Mouse (Mus musculus): ENCODE measurements around the gene Lipt1.

Gene Lipt1

DNA sequence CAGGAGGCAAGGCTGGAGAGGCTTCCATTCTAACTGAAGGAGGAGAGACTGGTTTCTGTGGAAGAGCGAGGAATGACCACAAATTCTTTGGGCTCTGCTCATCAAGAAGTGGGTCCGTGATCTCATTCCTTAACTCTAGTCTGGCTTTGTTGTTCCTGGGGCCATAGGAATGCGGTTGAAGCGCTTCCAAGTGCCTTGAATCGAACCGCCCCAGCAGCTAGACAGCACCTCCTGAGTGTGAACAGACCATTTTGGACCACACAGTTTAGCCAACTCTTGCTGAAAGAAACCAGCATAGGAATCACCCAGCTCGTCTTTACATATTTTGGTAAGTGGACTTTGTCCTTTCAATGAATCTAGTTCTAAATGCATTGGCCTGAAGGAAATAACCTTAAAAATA is at the start of gene Lipt1:
Lipt1 (plus strand) TSS at position 35 of the 400 bp plus-strand sequence.
- DNase-seq (ENCODE audit: low spot score): no peak

DNA sequence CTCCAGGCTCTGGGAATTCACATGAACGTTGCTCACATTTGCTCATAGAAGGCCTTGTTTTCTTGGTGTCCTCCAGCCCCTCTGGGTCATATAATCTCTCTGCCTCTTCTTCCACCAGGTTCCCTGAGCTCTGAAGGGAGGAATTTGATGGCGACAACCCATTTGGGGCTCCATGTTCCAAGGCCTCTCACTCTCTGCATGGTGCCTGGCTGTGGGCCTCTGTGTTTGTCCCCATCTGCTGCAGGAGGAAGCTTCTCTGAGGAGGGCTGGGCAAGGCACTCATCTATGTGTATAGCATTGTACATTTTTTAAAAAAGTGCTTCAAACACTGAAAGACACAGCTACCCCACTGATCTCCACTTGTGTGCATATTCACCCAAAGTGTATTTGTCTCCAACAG is 39.9 kb upstream of the Lipt1 start:
- DNase-seq (ENCODE audit: low spot score): no peak

DNA sequence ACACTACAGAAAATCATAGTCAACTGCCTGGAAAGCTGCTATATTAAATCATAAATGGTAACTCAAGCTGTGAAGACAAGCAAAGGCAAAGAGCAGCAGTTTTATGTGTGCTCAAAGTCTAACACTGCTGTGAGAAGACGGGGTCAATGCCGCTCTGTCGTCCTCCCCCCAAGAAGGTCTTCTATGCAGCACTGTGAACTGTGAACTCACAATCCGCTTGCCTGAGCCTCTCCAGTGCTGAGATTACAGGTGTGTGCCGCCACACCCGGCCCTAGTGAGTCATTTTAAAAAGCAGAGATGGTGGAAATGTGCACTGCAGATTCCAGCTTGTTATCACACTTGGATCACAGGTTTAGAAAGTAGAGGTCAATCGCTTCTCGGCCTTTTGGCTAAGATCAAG is 24.7 kb upstream of the Lipt1 start:
- DNase-seq (ENCODE audit: low spot score): no peak

DNA sequence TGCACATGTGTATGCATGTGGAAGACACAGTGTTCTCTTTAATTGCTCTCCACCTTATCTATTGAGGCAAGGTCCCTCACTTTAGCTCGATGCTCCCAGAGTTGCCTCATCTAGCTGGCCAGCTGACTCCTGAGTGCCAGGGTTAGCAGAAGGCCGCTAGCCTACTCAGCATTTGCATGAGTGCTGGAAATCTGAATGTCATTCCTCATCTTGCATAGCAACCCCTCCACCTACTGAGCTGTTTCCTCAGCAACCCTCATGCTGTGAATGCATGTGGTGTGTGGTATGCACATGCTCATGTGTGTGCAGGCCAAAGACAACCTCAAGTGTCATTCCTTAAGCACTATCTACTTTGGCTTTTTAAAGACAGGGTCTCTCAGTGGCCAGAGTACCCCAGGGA is 20.8 kb upstream of the Lipt1 start:
- DNase-seq (ENCODE audit: low spot score): no peak

DNA sequence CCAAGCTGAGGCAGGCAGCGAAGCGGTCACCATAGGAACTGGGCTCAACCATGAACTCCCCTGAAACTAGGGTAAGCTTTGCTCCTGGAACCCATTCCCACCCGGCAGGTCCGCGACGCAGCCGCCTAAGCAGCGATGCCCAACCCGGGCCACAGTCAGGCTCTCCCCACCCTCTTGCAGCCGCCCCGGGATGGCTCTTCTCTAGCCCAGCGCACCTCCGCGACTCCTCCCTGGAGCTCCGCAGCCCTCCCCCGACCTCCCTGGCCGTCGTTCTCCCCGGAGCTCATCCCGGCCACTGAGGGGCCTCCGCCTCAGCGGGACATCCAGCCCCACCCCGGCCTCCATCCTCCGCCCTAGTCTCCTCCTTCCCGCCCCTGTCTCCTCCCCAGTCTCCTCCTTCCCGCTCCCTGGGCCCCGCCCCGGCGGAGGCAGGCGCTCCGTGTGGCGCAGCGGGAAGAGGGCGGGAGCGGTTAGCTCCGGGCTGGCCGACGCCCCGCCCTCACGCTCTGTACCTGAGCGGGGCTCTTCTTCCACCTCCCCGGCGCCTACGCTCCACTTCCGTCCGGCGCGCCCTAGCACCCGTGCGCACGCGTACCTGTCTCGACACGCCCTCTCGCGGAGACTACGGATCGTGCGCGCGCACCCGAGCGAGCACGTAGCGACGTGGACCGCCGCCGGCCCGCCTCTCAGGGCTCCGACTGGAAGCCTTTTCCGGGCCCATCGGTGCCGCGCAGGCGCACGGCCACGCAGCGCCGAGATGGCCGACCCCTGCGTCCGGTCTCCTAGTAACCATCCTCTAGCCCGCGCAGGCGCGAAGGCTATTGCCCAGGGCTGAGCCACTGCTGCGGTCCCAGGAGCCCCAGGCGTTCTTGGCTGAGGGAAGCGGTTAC is 6.8 kb upstream of the Lipt1 start:
- DNase-seq (ENCODE audit: low spot score): peak; percentile 99

DNA sequence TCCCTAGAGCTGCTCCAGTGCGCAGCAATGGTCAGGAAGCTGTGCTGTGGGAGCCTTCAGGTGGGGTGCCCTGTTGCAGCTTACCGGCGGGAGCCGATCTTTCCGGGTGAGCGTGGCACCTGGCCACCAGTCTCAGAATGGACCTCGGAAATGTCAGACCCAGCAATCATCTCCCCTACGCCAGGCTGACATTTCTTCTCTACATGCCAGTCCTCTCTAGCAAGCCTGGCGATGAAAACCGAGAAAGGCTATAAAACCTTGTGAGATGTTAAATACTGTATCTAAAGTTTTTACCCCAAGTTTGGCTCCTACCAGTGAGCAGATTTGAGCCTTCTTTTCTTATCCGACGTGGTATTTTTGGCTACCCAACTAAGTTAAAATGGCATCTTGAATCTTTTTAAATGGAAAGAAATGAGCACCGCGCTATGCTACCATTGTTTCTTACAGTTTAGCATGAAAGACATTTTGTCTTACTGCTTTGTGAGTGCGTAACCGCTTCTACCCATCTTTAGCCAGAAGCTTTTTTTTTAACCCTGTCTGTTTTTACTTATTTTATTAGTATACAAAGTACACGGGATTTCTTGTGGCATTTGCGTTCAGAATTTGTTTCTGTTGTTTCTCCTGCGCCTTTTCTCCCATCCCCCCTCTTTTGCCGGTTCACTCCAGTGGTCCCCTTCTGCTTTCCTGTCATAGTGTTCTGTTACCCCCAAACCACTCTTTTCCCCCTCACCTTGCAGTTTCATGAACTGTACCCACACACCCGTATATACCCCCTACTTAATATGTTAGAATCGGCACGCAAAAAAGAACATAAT is 5.9 kb upstream of the Lipt1 start:
- no peak for DNase-seq (ENCODE audit: low spot score)

DNA sequence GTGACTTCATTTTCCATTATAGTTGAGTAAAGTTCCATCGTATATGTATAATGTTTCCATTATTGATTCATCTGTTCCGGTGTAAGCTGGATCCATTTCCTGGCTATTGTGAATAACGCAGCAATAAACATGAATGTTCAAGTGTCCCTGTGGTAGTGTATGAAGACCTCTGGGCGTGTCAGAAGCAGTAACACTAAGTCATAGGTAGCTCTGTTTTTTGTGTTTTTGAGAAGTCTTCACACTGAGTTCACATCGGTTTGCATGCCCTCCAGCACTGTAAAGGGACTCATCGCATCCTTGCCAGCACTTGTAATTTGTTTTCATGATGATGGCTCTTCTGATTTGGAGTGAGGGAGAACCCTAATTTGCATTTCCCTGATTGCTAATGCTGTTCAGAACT is 5.3 kb upstream of the Lipt1 start, which contains the start of gene Tsga10:
Tsga10 (minus strand) TSS at position 144 of the 400 bp plus-strand sequence.
- no peak for DNase-seq (ENCODE audit: low spot score)

DNA sequence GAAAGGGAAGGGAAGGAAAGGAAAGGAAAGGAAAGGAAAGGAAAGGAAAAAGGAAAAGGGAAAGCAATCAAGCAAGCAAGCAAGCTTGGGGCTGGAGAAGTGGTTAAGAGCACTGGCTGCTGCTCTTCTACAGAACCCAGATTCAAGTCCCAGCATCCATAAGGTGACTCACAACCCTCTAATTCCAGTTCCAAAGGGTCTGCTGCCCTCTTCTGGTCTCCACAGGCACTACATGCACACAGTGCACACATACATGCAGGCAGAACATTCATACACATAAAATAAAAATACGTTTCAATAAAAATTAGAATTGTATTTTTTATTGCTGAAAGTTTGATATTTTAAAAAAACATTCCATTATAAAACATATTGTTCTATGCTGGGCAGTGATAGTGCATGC is 4.5 kb upstream of the Lipt1 start:
- peak; percentile 52 for DNase-seq (ENCODE audit: low spot score)

DNA sequence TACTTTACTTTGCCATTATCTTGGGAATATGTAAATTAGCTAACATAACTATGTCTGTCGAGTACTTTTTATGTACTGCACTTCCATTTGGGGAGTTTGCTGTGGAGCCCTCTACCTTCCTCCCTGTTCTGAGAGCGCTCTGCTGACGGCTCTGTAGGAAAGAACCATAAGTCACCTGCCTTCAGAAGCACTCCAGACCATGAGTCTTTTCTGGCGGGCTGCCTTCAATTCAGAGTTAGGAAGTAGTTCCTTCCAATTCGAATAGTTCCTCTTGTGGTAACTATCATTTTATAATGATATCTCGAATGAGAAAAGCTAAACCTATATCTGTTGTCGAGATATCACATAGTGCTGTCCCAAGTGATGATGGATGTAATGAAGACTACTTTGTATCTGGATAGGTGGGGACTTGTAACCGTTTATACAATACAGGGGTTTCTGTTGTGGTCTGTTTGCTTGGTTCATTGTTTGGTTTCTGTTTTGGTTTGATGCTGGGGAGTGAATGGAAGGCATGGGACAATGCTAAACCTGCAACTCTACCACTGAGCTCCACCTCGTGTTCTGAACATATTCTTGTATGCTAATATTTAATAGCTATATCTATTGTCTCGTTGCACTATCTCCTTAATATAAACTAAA is 3.7 kb upstream of the Lipt1 start:
- no peak for DNase-seq (ENCODE audit: low spot score)

DNA sequence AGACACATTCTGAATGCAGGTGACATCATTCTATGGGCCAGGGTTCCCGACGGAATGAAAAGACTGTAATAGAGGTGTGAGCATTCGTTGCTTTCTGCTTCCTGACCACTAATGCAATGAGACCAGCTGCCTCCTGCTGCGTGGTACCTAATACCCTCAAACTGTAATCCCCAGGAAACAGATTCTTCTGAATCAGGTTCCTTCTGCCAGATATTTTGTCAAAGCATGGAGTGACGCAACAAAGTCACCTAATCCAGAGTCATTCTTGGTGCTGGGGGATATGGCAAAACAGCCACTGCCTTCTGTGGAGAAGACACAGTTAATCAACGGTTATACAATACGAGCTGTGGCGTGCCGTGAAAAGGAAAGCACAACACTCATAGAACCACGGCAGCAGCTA is 2.9 kb upstream of the Lipt1 start:
- DNase-seq (ENCODE audit: low spot score): no peak

DNA sequence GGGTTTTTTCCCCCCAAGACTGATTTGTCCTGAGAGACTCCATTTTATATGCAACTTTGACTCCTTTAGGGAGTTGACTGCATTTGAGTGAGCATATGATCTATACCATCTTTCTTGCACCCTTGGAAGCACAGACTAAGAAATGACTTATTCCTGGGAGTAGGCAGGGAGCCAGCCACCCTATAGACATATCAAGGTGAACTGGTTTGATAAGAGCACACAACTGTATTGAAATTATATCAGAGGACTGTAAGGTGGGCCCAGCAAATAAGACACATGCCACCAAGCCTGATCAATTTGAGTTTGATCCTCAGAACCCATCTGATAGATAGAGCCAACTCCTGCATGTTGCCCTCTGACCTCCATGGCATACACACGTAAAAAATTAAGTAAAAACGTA is 2.2 kb upstream of the Lipt1 start:
- DNase-seq (ENCODE audit: low spot score): no peak

DNA sequence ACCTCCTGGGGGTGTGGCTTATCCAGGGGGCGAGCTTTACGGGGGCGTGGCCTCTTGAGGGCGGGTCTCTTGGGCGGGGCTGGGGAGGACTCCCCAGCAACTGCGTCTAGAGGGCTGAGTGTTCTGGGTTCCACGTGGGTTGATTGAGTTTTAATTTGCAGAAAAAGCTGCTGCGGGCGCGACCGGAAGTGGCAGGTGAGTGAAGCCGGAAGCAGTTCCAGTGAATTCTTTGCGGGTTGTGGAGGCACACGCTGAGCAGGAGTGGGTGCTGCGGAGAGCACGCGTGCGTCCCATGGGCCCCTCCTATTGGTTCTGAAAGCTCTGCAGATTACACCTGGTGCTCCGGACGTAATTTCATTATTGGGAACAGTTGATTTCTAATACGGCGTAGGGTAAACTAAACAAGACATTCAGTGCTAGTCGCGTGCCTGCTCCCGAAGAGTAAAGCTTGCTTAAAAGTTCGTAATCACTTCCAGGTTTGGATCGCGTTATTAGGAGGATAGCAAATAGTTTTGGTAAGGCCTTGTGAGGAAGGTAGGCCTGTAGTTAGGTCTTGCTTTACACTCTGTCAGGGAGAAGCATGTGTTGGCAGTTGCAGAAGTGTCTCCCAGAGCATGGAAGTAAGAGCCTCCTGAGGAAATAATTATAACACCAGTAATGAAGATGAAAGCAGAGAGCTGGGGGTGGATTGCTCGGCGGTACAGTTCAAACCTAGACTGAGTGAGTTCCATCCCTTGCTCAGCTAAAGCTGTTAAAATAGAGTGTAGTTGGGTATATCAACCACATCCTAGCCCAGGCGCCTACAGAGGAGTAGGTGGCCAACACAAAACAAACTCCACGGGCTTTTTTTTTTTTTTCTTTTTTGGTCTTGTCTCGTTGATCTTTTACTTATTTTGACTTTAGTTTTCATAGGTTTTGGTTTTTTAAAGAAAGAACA is 861 bp downstream of the Lipt1 start:
- peak; percentile 69 for DNase-seq (ENCODE audit: low spot score)

DNA sequence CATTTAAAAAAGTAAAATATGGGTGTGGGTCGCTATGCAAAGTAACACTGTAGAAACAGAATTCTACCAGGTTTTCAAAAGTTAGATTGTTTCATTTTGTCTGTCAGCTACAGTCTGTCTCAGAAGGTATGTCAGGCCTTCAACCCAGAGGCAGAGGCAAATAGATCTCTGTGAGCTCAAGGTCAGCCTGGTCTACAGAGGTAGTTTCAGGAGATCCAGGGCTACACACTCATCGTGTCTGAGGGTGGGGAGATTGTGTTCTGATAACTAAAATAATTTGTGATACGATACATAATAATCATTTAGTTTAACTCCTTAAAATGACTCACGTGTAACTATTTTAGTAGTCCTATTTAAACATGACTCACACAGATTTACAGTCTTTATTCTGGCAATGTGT is 1.6 kb downstream of the Lipt1 start:
- no peak for DNase-seq (ENCODE audit: low spot score)

DNA sequence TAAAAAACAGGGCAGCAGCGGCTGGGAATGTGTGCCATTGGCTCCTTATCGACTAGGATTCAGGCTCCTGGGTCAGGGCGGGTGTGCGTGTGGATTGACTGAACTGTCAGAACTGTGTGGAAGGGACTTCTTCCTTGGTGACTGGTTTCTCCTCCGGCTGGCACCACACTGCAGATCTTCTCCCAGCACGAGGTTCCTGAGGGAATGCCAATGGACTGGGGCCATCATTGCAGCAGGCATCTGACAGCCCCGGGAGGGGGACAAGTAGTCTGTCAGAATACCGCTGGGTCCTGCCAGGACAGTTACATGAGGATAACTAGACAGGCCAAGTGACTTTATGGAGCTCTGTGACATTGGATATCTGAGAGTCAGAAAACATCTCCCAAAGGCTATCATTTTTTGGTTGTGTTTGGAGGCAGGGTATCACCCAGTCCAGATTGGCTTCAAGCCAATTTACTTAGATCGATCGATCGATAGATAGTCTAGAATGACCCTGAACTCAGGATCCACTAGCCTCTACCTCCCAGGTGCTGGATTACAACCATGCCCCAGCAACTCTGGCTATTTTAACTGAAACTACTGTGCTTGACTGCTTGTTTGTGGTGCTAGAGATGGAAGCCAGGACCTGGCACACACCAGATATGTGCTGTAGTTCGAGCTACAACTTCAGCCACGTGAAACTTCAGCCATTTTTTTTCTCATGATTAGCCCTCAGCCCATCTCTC is 6.4 kb downstream of the Lipt1 start:
- no peak for DNase-seq (ENCODE audit: low spot score)

DNA sequence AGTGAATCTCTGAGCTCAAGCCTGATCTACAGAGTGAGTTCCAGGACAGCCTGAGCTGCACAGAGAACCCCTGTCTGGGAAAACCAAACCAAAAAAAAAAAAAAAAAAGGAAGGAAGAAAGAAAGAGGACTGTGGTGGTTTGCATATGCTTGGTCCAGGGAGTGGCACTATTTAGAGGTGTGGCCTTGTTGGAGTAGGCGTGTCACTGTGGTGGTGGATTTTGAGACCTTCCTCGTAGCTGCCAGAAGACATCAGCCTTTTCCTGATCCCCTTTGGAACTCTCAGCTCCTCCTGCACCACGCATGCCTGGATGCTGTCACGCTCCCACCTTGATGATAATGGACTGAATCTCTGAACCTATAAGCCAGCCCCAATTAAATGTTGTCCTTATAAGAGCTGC is 11.9 kb downstream of the Lipt1 start:
- no peak for DNase-seq (ENCODE audit: low spot score)

DNA sequence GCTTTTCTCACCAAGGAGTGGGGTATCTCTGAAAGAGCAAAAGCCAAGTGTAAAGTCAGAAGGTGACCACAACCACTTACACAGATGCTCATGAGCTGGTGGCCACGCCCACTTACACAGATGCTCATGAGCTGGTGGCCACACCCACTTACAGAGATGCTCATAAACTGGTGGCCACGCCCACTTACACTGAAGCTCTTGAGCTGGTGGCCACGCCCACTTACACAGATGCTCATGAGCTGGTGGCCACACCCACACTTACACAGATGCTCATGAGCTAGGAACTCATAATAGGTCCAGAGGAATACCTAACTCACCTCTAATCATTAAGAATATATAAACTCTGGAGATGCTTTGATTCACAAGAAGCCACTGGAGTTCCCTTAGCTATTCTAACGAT is 12.9 kb downstream of the Lipt1 start:
- peak; percentile 17 for DNase-seq (ENCODE audit: low spot score)

DNA sequence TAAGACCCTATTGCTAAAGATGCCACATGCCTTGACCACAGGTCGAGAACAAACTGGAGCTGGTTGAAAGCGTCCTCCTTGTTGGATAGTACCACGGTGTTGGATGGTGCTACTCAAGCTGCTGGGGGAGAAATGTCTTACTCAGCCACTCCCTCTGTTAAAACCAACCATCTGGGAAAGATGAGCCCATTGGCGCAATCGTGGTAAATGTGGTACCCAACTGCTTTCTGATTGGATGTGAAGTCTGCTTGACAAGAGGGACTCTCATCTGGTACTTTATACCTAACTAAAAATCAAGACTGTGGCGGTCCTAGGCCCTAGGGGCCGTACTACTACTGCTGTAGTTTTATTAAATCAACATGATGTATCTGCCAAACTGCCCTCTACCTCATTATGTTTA is 17.7 kb downstream of the Lipt1 start:
- DNase-seq (ENCODE audit: low spot score): no peak

DNA sequence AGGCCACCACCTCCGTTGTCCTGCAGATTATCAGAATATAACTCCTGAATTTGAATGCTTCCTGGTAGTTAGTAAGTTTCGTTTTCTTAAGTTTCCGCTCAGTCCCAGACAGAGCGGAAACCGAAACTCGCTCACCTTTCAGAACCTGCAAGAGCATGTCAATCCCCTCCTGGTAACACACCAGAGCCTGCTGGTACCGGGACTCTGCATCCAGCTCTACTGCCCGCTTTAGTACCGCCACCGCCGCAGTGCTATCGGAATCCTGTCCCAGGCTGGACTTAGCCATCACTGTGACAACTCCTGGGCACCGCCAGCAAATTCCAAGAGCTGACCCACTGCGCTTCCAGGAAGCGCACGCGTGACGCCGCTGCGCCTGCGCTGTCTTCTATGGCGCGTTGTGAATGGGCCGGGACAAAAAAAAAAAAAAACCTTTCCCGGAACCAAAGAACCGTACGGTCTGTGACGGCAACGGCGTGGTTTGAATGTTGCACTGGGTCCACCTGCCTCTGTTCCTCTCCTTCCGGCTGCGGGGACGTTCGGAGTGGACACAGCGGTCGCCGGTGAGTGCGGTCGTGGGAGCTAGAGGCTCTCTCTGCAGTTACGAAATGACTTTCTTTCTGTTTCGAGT is 18.6 kb downstream of the Lipt1 start, which contains the start of the genes Mitd1 and Mrpl30:
Mitd1 (minus strand) TSS at position 387 of the 628 bp plus-strand sequence.
Mrpl30 (plus strand) TSS at position 453 of the 628 bp plus-strand sequence.
- DNase-seq (ENCODE audit: low spot score): peak; percentile 79

DNA sequence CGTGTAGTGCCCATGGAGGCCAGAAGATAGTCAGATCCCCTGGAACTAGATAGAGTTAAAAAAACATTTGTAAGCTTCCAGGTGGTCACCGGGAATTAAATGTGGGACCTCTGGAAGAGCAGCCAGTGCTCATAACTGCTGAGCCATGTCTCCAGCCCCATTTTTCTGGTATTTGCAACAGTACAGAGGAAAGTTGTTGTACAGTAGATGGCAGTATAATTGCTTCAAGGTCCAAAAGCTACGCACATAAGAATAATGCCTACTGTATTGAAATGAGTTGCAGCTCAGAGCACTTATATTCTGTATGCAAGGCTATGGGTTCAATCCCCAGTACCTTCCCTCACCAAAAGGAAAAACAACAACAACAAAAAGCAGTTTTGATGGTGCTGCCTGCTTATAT is 19.9 kb downstream of the Lipt1 start:
- no peak for DNase-seq (ENCODE audit: low spot score)

DNA sequence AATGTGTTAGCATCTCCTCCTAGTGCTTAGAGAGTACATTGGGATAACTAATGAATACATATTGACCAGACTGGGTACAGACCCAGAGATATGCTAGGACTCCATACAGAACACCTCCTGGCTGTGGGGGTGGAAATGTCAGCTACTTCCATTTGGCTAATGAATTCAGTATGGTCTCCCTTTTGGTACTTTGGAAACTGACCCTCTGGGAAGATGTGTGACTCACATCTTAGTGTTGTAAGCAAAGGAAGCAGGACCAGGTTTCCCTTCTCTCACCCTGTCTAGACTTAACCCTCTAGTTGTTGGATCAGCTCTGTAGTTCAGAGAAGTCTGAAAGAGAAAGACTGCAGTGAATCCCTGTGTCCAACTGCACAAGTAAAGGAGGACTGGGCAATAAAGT is 23.1 kb downstream of the Lipt1 start:
- no peak for DNase-seq (ENCODE audit: low spot score)
